Mouse (Mus musculus): ENCODE results near the gene Rftn1. TPM values are rescaled to one million over a fixed set of nuclear protein-coding genes. Genes with fewer than 3 reads are reported as not detected.
"Not testable (repeated sequence)": the region's sequence is repeated elsewhere in the genome, so short reads cannot be mapped to it uniquely, and the experiment has no call there.

The Rftn1 gene
- polyA plus RNA-seq (2017; shearing (Covaris generic)): 10 to 100 TPM; 30.9 to 31.4 TPM

- peak; percentile 59 for ATAC-seq
Measured at GRCm38 (mm10) chr17:50190131-50191015, at the start of gene Rftn1. Gene Rftn1, minus strand, starts transcription at chr17:50190674.

GRCm38 (mm10) chr17:50237818-50238610 lies 47.5 kb upstream of the Rftn1 start:
- ATAC-seq: no peak

DNA sequence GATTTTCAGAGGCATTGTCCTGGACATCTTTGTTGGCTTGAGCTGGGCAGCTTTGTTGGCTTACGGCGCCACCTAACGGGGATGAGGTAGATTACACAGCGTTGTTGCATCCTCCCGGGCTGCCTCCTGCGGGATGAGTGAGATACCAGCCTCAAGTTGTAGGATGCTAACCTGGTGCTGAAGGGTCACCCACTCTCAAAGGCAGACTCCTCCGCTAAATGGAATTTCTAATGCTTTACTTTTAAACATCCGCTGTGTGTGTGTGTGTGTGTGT lies 46.9 kb upstream of the Rftn1 start:
- ATAC-seq: peak; percentile 82

DNA sequence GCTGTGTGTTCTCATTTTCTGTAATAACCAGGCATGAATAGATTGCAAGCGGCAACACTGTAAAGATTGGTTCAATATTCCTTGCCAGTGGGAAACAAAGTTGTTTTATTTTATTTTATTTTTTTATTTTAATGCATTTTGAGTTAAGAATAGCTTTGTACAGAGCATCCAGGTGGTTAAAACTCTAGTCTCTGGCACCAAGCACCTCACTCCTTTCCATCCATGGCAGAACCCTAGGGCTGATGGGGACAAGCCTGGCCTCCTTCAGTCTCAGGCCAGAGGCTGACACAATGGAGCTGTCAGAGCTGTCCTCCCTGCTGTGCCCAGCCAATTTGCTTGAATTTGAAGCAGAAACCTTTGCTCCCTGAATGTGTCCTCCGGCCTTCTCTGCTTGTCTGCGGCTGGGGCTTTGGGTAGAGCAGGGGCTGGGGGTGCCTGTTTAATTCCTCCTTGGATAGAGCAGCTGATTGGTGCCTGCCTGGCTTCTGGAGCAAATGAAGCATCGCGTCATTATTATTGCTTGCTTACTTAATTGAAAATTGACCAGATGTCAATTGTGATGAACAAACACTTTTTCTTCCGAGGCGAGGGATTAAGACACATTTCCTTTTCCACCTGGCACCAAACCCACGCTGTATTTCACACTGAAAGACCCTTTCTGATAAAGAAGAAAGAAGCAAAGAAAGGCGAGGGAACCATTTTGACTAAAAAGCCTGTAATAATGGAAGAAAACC lies 46.4 kb upstream of the Rftn1 start:
- ATAC-seq: no peak

DNA sequence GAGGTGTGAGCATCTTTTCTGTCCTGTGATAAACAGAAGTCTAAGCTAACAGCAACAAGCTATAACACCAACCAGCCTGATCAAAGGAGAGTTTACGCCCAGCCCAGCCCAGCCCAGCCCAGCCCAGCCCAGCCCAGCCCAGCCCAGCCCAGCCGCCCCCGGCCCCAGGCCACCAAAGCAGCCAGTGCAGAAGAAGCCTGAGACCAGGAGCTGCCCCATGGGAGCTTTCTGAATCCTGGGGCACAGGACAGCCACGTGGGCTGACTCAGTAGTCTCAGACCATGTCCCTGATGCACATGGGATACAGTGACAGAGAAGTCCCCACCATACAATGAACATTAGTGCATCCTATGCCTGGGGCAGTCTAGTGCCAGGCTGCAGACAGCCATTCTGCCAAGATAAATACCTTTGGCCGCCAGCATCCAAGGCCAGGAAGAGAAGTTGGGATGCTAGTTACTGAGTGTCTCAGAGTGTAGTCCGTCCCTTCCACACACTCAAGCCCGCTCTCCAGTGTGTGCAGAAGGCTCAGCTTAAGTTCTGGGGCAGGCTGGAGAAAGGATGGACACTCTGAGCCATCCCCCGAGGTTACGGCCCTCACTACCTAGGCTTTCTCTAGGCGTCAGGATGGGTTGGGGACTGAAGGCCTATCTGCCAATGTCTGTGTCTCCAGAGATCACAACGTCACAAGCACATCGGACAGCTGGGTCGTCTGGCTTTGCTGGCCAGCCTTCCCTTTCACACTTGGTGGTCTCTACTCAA lies 45.6 kb upstream of the Rftn1 start:
- ATAC-seq: no peak

- no peak for ATAC-seq
Measured at GRCm38 (mm10) chr17:50233956-50234355, 43.5 kb upstream of the Rftn1 start.

DNA sequence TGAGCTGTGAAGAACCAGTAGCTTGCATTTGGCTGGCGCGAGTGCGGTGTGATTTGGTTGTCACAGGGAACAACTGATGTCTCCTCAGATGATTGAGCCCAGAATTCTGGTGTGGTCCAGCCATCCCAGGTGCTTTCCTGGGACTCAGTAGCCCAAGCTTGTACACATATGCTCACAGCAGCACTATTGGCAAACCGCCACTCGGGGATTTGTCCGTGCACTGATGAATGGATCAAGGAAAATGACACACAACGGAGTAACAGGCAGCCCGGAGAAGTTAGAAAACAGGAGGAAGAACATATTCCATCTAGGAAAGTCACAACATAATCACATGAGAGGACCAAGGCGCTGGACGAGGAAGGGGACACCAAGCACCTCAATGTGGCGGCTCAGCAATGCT lies 42.3 kb upstream of the Rftn1 start:
- no peak for ATAC-seq

DNA sequence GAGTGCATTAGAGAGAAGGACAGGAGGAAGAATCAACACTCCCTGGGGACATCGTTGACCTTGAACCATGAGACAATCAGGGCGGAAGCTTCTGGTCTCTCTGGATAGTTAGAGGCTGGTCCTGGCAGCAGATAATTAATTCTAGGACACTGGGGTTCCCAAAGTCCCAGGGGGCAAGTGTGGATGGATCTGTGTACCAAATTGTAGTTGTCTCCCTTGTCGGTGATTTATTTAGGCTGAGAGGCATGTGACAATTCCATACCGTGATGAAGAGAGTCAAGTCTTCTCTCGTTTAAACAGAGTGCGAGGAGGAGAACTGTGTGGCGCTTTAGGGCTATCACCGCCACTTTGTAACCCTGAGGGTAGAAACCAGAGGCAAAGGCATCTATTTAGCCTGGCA lies 40.7 kb upstream of the Rftn1 start:
- ATAC-seq: no peak

GRCm38 (mm10) chr17:50229534-50229933 lies 39.1 kb upstream of the Rftn1 start:
- no peak for ATAC-seq

- ATAC-seq: no peak
Measured at GRCm38 (mm10) chr17:50227366-50227765, 36.9 kb upstream of the Rftn1 start.

- no peak for ATAC-seq
Measured at GRCm38 (mm10) chr17:50224718-50225117, 34.2 kb upstream of the Rftn1 start.

GRCm38 (mm10) chr17:50217978-50218377 lies 27.5 kb upstream of the Rftn1 start:
- ATAC-seq: no peak

- no peak for ATAC-seq
Measured at GRCm38 (mm10) chr17:50215104-50215503, 24.6 kb upstream of the Rftn1 start.

DNA sequence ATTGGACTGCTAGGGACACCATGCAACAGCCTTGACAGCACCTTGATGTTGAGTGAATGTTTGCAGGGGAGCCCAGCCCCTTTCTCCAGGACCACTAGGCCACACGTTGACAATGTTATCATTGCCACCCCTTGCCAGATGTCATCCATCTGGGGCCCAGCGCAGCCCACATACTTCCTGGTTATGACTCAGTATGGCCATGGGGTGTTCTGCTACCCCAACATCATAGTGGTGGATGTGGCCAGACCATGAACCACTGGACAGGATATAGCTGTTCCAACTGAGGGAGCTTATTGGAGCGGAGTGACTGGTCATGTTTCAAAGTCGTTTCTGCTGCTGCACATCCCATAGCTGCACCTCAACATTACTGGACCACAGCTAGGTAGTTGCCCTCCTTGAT lies 22.6 kb upstream of the Rftn1 start:
- ATAC-seq: no peak

DNA sequence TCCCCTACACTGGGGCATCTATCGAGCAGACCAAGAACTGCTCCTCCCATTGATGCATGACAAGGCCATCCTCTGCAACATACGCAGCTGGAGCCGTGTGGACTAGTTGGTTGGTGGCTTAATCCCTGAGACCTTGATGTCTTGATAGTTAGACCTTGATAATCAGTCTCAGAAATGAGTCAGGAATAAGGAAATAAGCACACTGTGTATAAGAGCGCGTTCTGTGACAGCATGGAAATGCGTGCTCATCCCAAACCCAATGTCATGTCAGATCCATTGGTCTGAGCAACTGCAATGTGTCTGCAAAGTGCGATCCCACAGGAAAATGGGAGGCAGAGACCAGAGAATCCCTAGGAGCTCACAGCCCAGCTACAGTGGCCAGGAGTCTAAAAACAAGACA lies 21.3 kb upstream of the Rftn1 start:
- ATAC-seq: no peak

GRCm38 (mm10) chr17:50209831-50210230 lies 19.4 kb upstream of the Rftn1 start:
- ATAC-seq: no peak

GRCm38 (mm10) chr17:50208137-50209045 lies 17.9 kb upstream of the Rftn1 start:
- ATAC-seq: no peak

GRCm38 (mm10) chr17:50206262-50206661 lies 15.8 kb upstream of the Rftn1 start:
- not testable (repeated sequence) for ATAC-seq

DNA sequence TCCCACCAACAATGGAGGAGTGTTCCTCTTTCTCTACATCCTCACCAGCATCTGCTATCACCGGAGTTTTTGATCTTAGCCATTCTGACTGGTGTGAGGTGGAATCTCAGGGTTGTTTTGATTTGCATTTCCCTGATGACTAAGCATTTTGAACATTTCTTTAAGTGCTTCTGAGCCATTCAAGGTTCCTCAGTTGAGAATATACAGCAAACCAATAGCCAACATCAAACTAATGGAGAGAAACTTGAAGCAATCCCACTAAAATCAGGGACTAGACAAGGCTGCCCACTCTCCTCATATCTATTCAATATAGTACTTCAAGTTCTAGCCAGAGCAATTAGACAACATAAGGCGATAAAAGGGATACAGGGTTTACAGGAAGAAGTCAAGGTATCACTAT lies 15.4 kb upstream of the Rftn1 start:
- ATAC-seq: not testable (repeated sequence)

- no peak for ATAC-seq
Measured at GRCm38 (mm10) chr17:50205152-50205782, 14.8 kb upstream of the Rftn1 start.

All from activated CD4-positive, CD25-positive, alpha-beta regulatory T cell, adult 4 months (primary cell).